Mouse (Mus musculus): ENCODE measurements at regions not wholly inside any gene's neighbourhood (a gene's known extent, or its start where the extent isn't known, plus 50 kb on each side); places are given as distances from the start of the nearest gene placed in this dataset.

DNA sequence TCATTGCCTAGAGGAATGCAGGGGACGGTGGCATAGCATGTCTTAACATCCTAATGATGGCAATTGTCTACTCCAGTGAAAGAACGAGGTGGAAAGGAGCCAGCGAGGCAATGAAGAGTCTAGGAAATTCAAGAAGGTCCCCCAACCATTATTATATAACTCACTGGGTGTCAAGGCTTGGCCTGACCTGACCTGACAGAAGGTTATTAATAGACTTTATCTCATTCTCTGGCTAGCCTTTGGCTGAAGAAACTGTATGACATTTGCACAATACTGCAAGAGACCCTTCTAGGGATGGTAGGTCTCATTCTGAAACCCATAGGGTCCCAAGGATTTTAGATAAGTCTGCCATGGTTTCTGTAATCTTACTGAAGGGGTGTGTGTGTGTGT is 121.0 kb upstream of the Jarid2 start:
- TF ChIP-seq MYOD1 (IDR thresholded peaks at IDR 0.05; ENCODE audit: control insufficient read depth, insufficient read length, low read depth) (no peak), CTCF (IDR thresholded peaks at IDR 0.05; ENCODE audit: control insufficient read depth, insufficient read depth, insufficient read length) (no peak), CEBPB (IDR thresholded peaks at IDR 0.05; ENCODE audit: low read depth) (no peak), USF1 (IDR thresholded peaks at IDR 0.05; ENCODE audit: low read depth) (no peak), MAX (IDR thresholded peaks at IDR 0.05) (no peak), FOSL1 (IDR thresholded peaks at IDR 0.05; ENCODE audit: insufficient read depth, low read length, poor library complexity, severe bottlenecking) (no peak), MYOG (IDR thresholded peaks at IDR 0.05; ENCODE audit: control insufficient read depth, extremely low read depth, insufficient read length) (no peak)

Data from C2C12 (cell line).